Mouse (Mus musculus) myocyte (in vitro differentiated cells): Measurements from ENCODE around the gene Rpl23.
"Not testable (repeated sequence)": the region's sequence is repeated elsewhere in the genome, so short reads cannot be mapped to it uniquely, and the experiment has no call there.

Experiments used
- CEBPB ChIP-seq: IDR thresholded peaks from 2 replicates; pipeline ENCODE4 v1.6.1; 2011; ENCODE audit warnings: mild to moderate bottlenecking, moderate library complexity; ENCODE audit not compliant: poor library complexity, insufficient read depth, severe bottlenecking
- E2F4 ChIP-seq: IDR thresholded peaks from one replicate; pipeline ENCODE4 v1.6.1; 2011; ENCODE audit warnings: mild to moderate bottlenecking, control low read depth, moderate library complexity; ENCODE audit not compliant: insufficient read depth
- MAX ChIP-seq: IDR thresholded peaks from one replicate; pipeline ENCODE4 v1.6.1; 2011; ENCODE audit warnings: low read depth, mild to moderate bottlenecking, control low read depth
- MYOD1 ChIP-seq, 3 experiments: IDR thresholded peaks; one replicate each; pipeline ENCODE4 v1.6.1; 2011; ENCODE audit warnings: control low read depth in 2 of 3, low read depth in 2 of 3, mild to moderate bottlenecking in 2 of 3, moderate library complexity in 1 of 3; ENCODE audit not compliant: insufficient read length in 2 of 3, control insufficient read depth in 1 of 3
- POLR2A ChIP-seq: IDR thresholded peaks from one replicate; pipeline ENCODE4 v1.6.1; 2011; ENCODE audit warnings: low read depth, mild to moderate bottlenecking, control low read depth, moderate library complexity; ENCODE audit not compliant: insufficient read length
- POLR2AphosphoS2 ChIP-seq: IDR thresholded peaks from one replicate; pipeline ENCODE4 v1.6.1; 2011; ENCODE audit warnings: low read depth, control low read depth; ENCODE audit not compliant: insufficient read length
- REST ChIP-seq: IDR thresholded peaks from one replicate; pipeline ENCODE4 v1.6.1; 2011; ENCODE audit warnings: mild to moderate bottlenecking, control low read depth, moderate library complexity; ENCODE audit not compliant: insufficient read depth, insufficient read length
- SRF ChIP-seq: IDR thresholded peaks from one replicate; pipeline ENCODE4 v1.6.1; 2011; ENCODE audit warnings: low read depth; ENCODE audit not compliant: control insufficient read depth, insufficient read length
- TCF3 ChIP-seq: IDR thresholded peaks from one replicate; pipeline ENCODE4 v1.6.1; 2011; ENCODE audit warnings: low read depth, control low read depth; ENCODE audit not compliant: insufficient read length
- USF1 ChIP-seq: IDR thresholded peaks from one replicate; pipeline ENCODE4 v1.6.1; 2011; ENCODE audit warnings: low read depth, mild to moderate bottlenecking, control low read depth, moderate library complexity

DNA sequence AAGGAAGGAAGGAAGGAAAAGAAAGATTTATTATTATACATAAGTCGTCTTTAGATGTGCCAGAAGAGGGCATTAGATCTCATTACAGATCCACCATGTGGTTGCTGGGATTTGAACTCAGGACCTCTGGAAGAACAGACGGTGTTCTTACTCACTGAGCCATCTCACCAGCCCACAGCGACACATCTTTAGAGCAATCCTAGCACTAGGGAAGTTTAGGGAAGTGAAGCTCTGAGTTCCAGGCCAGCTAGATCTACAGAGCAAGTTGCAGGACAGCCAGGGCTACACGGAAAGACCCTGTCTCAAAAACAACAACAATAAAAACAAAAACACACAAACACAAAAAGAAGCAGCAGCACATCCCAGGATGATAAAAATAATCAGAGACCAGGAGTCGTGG, 47.4 kb downstream of the Rpl23 start:
- not testable (repeated sequence) for TF ChIP-seq E2F4; POLR2A; MAX; POLR2AphosphoS2; SRF; CEBPB; MYOD1 (IDR thresholded peaks at IDR 0.05; ENCODE audit: control insufficient read depth in 1 of 3, insufficient read length in 2 of 3, low read depth in 2 of 3); USF1; TCF3; REST
